Comparison of ENCODE assay signal across 8 mouse cellular contexts in genomic region chr14:101729237-101729971, GRCm38 (mm10). TPM values are rescaled to one million over a fixed set of nuclear protein-coding genes. Genes with fewer than 3 reads are reported as not detected.
A peak's percentile ranks its signal among the peaks of the same experiment; 100 is the strongest.
DNase-seq lines count a peak whose midpoint lies in the region; ATAC-seq and TF ChIP-seq lines count a peak whose summit lies in the region.

TSS of gene Gm9922 (minus strand) at chr14:101729814.
TSS of gene Lmo7 (plus strand) at chr14:101729957.

- no peaks in the 10 kb centered on the region for H3K36me3 ChIP-seq in CH12.LX (replicated peaks in 1 of 2; ENCODE audit: control insufficient read depth in 1 of 2, insufficient read depth in 1 of 2, low read length in 1 of 2)
- no peaks in the 10 kb centered on the region for H3K36me3 ChIP-seq in forebrain, embryonic 12.5 days (replicated peaks)
- H3K36me3 ChIP-seq in heart, postnatal 0 days (replicated peaks; ENCODE audit: control insufficient read depth, insufficient read depth, low read length) = no peaks in the 10 kb centered on the region
- no peaks in the 10 kb centered on the region for H3K36me3 ChIP-seq in lung, embryonic 15.5 days

- TF ChIP-seq EP300 in CH12.LX (IDR thresholded peaks at IDR 0.05; ENCODE audit: low read length) = no peak
- TF ChIP-seq EP300 in heart, postnatal 0 days (IDR thresholded peaks at IDR 0.05; ENCODE audit: low read depth) = no peak

- TF ChIP-seq RAD21 in CH12.LX (IDR thresholded peaks at IDR 0.05; ENCODE audit: low read depth, low read length) = no peak

- TF ChIP-seq POLR2A in CH12.LX (IDR thresholded peaks at IDR 0.05; ENCODE audit: low read depth, low read length) = peak; percentile 41
- no peak for TF ChIP-seq POLR2A in bone marrow, adult 2 months (IDR thresholded peaks at IDR 0.05; ENCODE audit: borderline replicate concordance, control insufficient read depth, low read depth, low read length)

- dilution Hi-C loops in CH12.LX (cut with MboI; ENCODE audit: extremely low pct_ligation_motif_present, extremely low pct_unique_long_range_greater_than_20kb, low sequenced_read_pairs) = no loop called here

- H3K4me1 ChIP-seq in CH12.LX (ENCODE audit: control insufficient read depth in 1 of 2, insufficient read depth in 2 of 2) = peaks cover 0 to 40% of the 10 kb centered on the region in 2 experiments; a peak in 3 of 4 replicates
- no peaks in the 10 kb centered on the region for H3K4me1 ChIP-seq in bone marrow, adult 2 months (ENCODE audit: control insufficient read depth, insufficient read depth, low read length)
- peaks cover 17% of the 10 kb centered on the region for H3K4me1 ChIP-seq in forebrain, embryonic 12.5 days
- peaks cover 3% of the 10 kb centered on the region; the same call in 1 of the 2 replicates for H3K4me1 ChIP-seq in heart, postnatal 0 days (ENCODE audit: control insufficient read depth, insufficient read depth)
- peaks cover 6% of the 10 kb centered on the region; the same call in 1 of the 2 replicates for H3K4me1 ChIP-seq in lung, embryonic 15.5 days

- WGBS in bone marrow, adult 2 months = under 1% methylated on average over 51 of the region's 51 CpGs
- WGBS in forebrain, embryonic 12.5 days = under 1% methylated on average over 46 of the region's 51 CpGs
- WGBS in heart, postnatal 0 days = under 1% methylated on average over 51 of the region's 51 CpGs
- under 1% methylated on average over 51 of the region's 51 CpGs for WGBS in lung, embryonic 15.5 days

- no peaks in the 10 kb centered on the region for H3K9me3 ChIP-seq in CH12.LX (replicated peaks; ENCODE audit: low read length)
- no peaks in the 10 kb centered on the region for H3K9me3 ChIP-seq in forebrain, embryonic 12.5 days
- no peaks in the 10 kb centered on the region for H3K9me3 ChIP-seq in heart, postnatal 0 days (replicated peaks; ENCODE audit: control insufficient read depth, low read length)
- H3K9me3 ChIP-seq in lung, embryonic 15.5 days = no peaks in the 10 kb centered on the region

- H3K9ac ChIP-seq in CH12.LX (ENCODE audit: insufficient read depth, low read depth) = peak within 1 kb of the TSS; percentile 24; the same call in 1 of the 2 replicates
- H3K9ac ChIP-seq in forebrain, embryonic 12.5 days = peak within 1 kb of the TSS; percentile 65
- peak within 1 kb of the TSS; percentile 67 for H3K9ac ChIP-seq in heart, postnatal 0 days (replicated peaks; ENCODE audit: low read depth, low read length)
- H3K9ac ChIP-seq in lung, embryonic 15.5 days = peak within 1 kb of the TSS; percentile 38

- no peak for TF ChIP-seq CTCF in CH12.LX (conservative IDR thresholded peaks at IDR 0.05 in 1 of 2, IDR thresholded peaks at IDR 0.05 in 1 of 2; ENCODE audit: low read depth in 2 of 2, low read length in 2 of 2)
- TF ChIP-seq CTCF in bone marrow, adult 2 months (IDR thresholded peaks at IDR 0.05; ENCODE audit: control insufficient read depth, insufficient read depth, low read length) = no peak
- no peak for TF ChIP-seq CTCF in heart, postnatal 0 days (IDR thresholded peaks at IDR 0.05; ENCODE audit: low read depth)

- peak within 1 kb of the TSS; percentile 68 to 75 (median 74) for H3K4me3 ChIP-seq in CH12.LX (replicated peaks in 1 of 3; ENCODE audit: low read depth in 2 of 3, low read length in 2 of 3, poor library complexity in 1 of 3)
- H3K4me3 ChIP-seq in bone marrow, adult 2 months (replicated peaks; ENCODE audit: control insufficient read depth, low read depth, low read length) = peak within 1 kb of the TSS; percentile 48
- peak within 1 kb of the TSS; percentile 62 for H3K4me3 ChIP-seq in forebrain, embryonic 12.5 days (replicated peaks)
- H3K4me3 ChIP-seq in heart, postnatal 0 days (ENCODE audit: low read depth, low read length) = peak within 1 kb of the TSS; percentile 69
- peak within 1 kb of the TSS; percentile 51 for H3K4me3 ChIP-seq in lung, embryonic 15.5 days

- no peaks in the 10 kb centered on the region for H3K79me2 ChIP-seq in CH12.LX (replicated peaks; ENCODE audit: control insufficient read depth, extremely low read depth, insufficient read depth, poor library complexity, severe bottlenecking)

- H3K4me2 ChIP-seq in CH12.LX (ENCODE audit: insufficient read depth, low read depth, poor library complexity, severe bottlenecking) = peak within 1 kb of the TSS; percentile 83
- peak within 1 kb of the TSS; percentile 96 for H3K4me2 ChIP-seq in forebrain, embryonic 12.5 days
- H3K4me2 ChIP-seq in heart, postnatal 0 days (ENCODE audit: low read depth, low read length) = peak within 1 kb of the TSS; percentile 94
- H3K4me2 ChIP-seq in lung, embryonic 15.5 days = peak within 1 kb of the TSS; percentile 95

- DNase-seq in CH12.LX (ENCODE audit: extremely low read depth) = peak; percentile 52
- DNase-seq in heart, postnatal 0 days (ENCODE audit: low spot score) = peak; percentile 46
- DNase-seq in kidney, postnatal 25 days = peak; percentile 87 to 95
- DNase-seq in ovary, adult 18-20 months (ENCODE audit: low spot score) = peak; percentile 70
- DNase-seq in urinary bladder, adult 2 months (ENCODE audit: low spot score) = peak; percentile 67

- ATAC-seq in forebrain, embryonic 12.5 days (ENCODE audit: low FRiP score) = peak; percentile 83
- peak; percentile 88 for ATAC-seq in heart, postnatal 0 days (ENCODE audit: insufficient read depth, low read depth)
- peak; percentile 96 for ATAC-seq in lung, embryonic 15.5 days (ENCODE audit: borderline replicate concordance, extremely low read depth, low FRiP score, low TSS enrichment)

- in situ Hi-C loops in CH12.LX (cut with MboI; ENCODE audit: low pct_ligation_motif_present, low pct_unique_long_range_greater_than_20kb, low sequenced_read_pairs) = no loop called here

- no peak within 1 kb of the TSS for H3K27ac ChIP-seq in CH12.LX (ENCODE audit: insufficient read depth, low read depth)
- H3K27ac ChIP-seq in bone marrow, adult 2 months (ENCODE audit: control insufficient read depth, insufficient read depth, low read depth, low read length, poor library complexity) = no peak within 1 kb of the TSS
- no peak within 1 kb of the TSS for H3K27ac ChIP-seq in forebrain, embryonic 12.5 days
- peak within 1 kb of the TSS; percentile 73 for H3K27ac ChIP-seq in heart, postnatal 0 days (ENCODE audit: low read depth)
- H3K27ac ChIP-seq in lung, embryonic 15.5 days = no peak within 1 kb of the TSS

- no peaks in the 10 kb centered on the region for H3K27me3 ChIP-seq in CH12.LX (replicated peaks)
- peaks cover 50% of the 10 kb centered on the region for H3K27me3 ChIP-seq in forebrain, embryonic 12.5 days
- H3K27me3 ChIP-seq in heart, postnatal 0 days (ENCODE audit: control insufficient read depth, insufficient read depth, low read length) = no peaks in the 10 kb centered on the region
- peaks cover 14% of the 10 kb centered on the region; the same call in 1 of the 2 replicates for H3K27me3 ChIP-seq in lung, embryonic 15.5 days

TF ChIP-seq in CH12.LX, 34 proteins besides CTCF, POLR2A, EP300 and RAD21:
- no peak for TF ChIP-seq USF1 (IDR thresholded peaks at IDR 0.05; ENCODE audit: low read depth, low read length)
- TF ChIP-seq TBP (conservative IDR thresholded peaks at IDR 0.05; ENCODE audit: low read depth, low read length) = 0 out of 2 replicates have a peak, but pooled peaks have one; percentile 38
- TF ChIP-seq ELF1 (IDR thresholded peaks at IDR 0.05; ENCODE audit: low read depth, low read length) = 0 out of 2 replicates have a peak, but pooled peaks have one; percentile 39
- TF ChIP-seq UBTF (IDR thresholded peaks at IDR 0.05; ENCODE audit: low read depth, low read length) = 0 out of 2 replicates have a peak, but pooled peaks have one; percentile 33
- TF ChIP-seq HCFC1 (IDR thresholded peaks at IDR 0.05; ENCODE audit: low read depth, low read length) = no peak
- no peak for TF ChIP-seq MEF2A (IDR thresholded peaks at IDR 0.05; ENCODE audit: borderline replicate concordance, low read depth, low read length)
- TF ChIP-seq NRF1 (IDR thresholded peaks at IDR 0.05; ENCODE audit: low read depth, low read length) = peak; percentile 20; the same call in 1 of the 2 replicates
- TF ChIP-seq ZNF384 (IDR thresholded peaks at IDR 0.05; ENCODE audit: low read depth, low read length) = no peak
- no peak for TF ChIP-seq RCOR1 (conservative IDR thresholded peaks at IDR 0.05; ENCODE audit: low read depth, low read length)
- TF ChIP-seq MAX (IDR thresholded peaks at IDR 0.05; ENCODE audit: low read length) = no peak
- TF ChIP-seq E2F4 (IDR thresholded peaks at IDR 0.05; ENCODE audit: insufficient replicate concordance, low read depth, low read length) = no peak
- no peak for TF ChIP-seq POLR2AphosphoS2 (IDR thresholded peaks at IDR 0.05; ENCODE audit: low read depth, low read length)

RNA-seq across cellular contexts. Expression of gene Gm9922, which starts in this region (rescaled TPM):
- total RNA-seq in CH12.LX (2012; rRNA removed) = 0.42 and 0.64 TPM in 2 replicates
- total RNA-seq in CH12.LX (2014; rRNA removed) = not detected in 2 replicates
- 0.76 TPM in 1 of 2 replicates, not detected in the other for polyA plus RNA-seq in CH12.LX (2012; ENCODE audit: insufficient read length, low read depth)
- polyA plus RNA-seq in bone marrow, adult 2 months (2011; ENCODE audit: insufficient read depth, insufficient read length, low replicate concordance, missing spikeins) = not detected in 2 replicates
- 0.86 and 1.3 TPM in 2 replicates for polyA plus RNA-seq in forebrain, embryonic 12.5 days (2016; fragmentation: Nextera tagmentation; extraction: Ambion mirVana)
- total RNA-seq in heart, postnatal 0 days (2014; rRNA removed; ENCODE audit: low replicate concordance) = 10.5 and 14.2 TPM in 2 replicates
- polyA plus RNA-seq in heart, postnatal 0 days (2015; fragmentation: Nextera tagmentation; extraction: Ambion mirVana) = 7.0 and 7.2 TPM in 2 replicates
- 1.5 and 2.6 TPM in 2 replicates for polyA plus RNA-seq in lung, embryonic 15.5 days (2015; fragmentation: Nextera tagmentation; extraction: Ambion mirVana)
- 3.9 and 5.1 TPM in 2 replicates for polyA plus RNA-seq in urinary bladder, adult 2 months (2012; rRNA removed)

RNA-seq across cellular contexts. Expression of gene Lmo7, which starts in this region (rescaled TPM):
- total RNA-seq in CH12.LX (2012; rRNA removed) (4.7 and 5.0 TPM in 2 replicates), CH12.LX (2014; rRNA removed) (8.3 and 8.8 TPM in 2 replicates)
- polyA plus RNA-seq in CH12.LX (2012; ENCODE audit: insufficient read length, low read depth) = 11.9 and 17.2 TPM in 2 replicates
- polyA plus RNA-seq in bone marrow, adult 2 months (2011; ENCODE audit: insufficient read depth, insufficient read length, low replicate concordance, missing spikeins) = 2.7 and 5.1 TPM in 2 replicates
- 2.3 and 2.5 TPM in 2 replicates for polyA plus RNA-seq in forebrain, embryonic 12.5 days (2016; fragmentation: Nextera tagmentation; extraction: Ambion mirVana)
- total RNA-seq in heart, postnatal 0 days (2014; rRNA removed; ENCODE audit: low replicate concordance) = 308 and 357 TPM in 2 replicates
- polyA plus RNA-seq in heart, postnatal 0 days (2015; fragmentation: Nextera tagmentation; extraction: Ambion mirVana) = 169 TPM in 2 replicates
- 28.8 and 36.2 TPM in 2 replicates for polyA plus RNA-seq in lung, embryonic 15.5 days (2015; fragmentation: Nextera tagmentation; extraction: Ambion mirVana)
- 27.9 and 30.2 TPM in 2 replicates for polyA plus RNA-seq in urinary bladder, adult 2 months (2012; rRNA removed)

Comparison
In these comparisons a context has a peak if more than half of its experiments do, and no peak if none do; other contexts are left out.
1. RNA of gene Lmo7 (total RNA-seq): 308 to 357 TPM in heart, postnatal 0 days; 4.7 to 8.8 TPM in CH12.LX; every median in the first group is over 10 times any median in the second.
2. Peak in every context shown above with its lines, with median percentiles within 50 percentile points of each other: DNase-seq, H3K4me2 ChIP-seq, H3K4me3 ChIP-seq, H3K9ac ChIP-seq and ATAC-seq.